Comparison of ENCODE assay signal across 17 mouse cellular contexts in genomic region chr7:109507572-109507971, GRCm38 (mm10). TPM values are rescaled to one million over a fixed set of nuclear protein-coding genes. Genes with fewer than 3 reads are reported as not detected.
DNase-seq lines count a peak whose midpoint lies in the region; ATAC-seq lines count a peak whose summit lies in the region.
"Had no signal": no experiment of that assay in that cellular context is flagged by ENCODE, and none has a peak within 500 bp of the region (broad histone marks: within the 10 kb centered on the region; RNA-seq: fewer than 3 reads in every experiment).

No protein-coding gene starts in this region.

- H3K36me3 ChIP-seq in forebrain, embryonic 10.5 days (replicated peaks) = no peaks in the 10 kb centered on the region
- H3K36me3 ChIP-seq in forebrain, embryonic 16.5 days (ENCODE audit: control insufficient read depth, insufficient read depth) = no peaks in the 10 kb centered on the region
- H3K36me3 ChIP-seq in forebrain, embryonic 13.5 days (ENCODE audit: poor library complexity, severe bottlenecking) = no peaks in the 10 kb centered on the region
- H3K36me3 ChIP-seq in limb, embryonic 10.5 days = no peaks in the 10 kb centered on the region
- no peaks in the 10 kb centered on the region for H3K36me3 ChIP-seq in midbrain, embryonic 16.5 days (ENCODE audit: control insufficient read depth, insufficient read depth, low read length)
- H3K36me3 ChIP-seq: intestine, embryonic 15.5 days had no signal

- no peaks in the 10 kb centered on the region for H3K27me3 ChIP-seq in forebrain, embryonic 10.5 days (ENCODE audit: poor library complexity, severe bottlenecking)
- no peaks in the 10 kb centered on the region for H3K27me3 ChIP-seq in forebrain, embryonic 16.5 days (replicated peaks; ENCODE audit: control insufficient read depth, insufficient read depth, low read length)
- H3K27me3 ChIP-seq in forebrain, embryonic 13.5 days = no peaks in the 10 kb centered on the region
- H3K27me3 ChIP-seq in limb, embryonic 10.5 days (ENCODE audit: low read depth, poor library complexity, severe bottlenecking) = no peaks in the 10 kb centered on the region
- no peaks in the 10 kb centered on the region for H3K27me3 ChIP-seq in midbrain, embryonic 16.5 days (ENCODE audit: control insufficient read depth, insufficient read depth, low read depth, low read length)
- H3K27me3 ChIP-seq: CH12.LX; intestine, embryonic 15.5 days had no signal

- H3K4me1 ChIP-seq in forebrain, embryonic 10.5 days = peaks cover 20% of the 10 kb centered on the region
- H3K4me1 ChIP-seq in forebrain, embryonic 16.5 days (replicated peaks; ENCODE audit: control insufficient read depth, insufficient read depth, low read length) = peaks cover 4% of the 10 kb centered on the region
- peaks cover 14% of the 10 kb centered on the region for H3K4me1 ChIP-seq in forebrain, embryonic 13.5 days
- peaks cover 17% of the 10 kb centered on the region for H3K4me1 ChIP-seq in limb, embryonic 10.5 days
- peaks cover 13% of the 10 kb centered on the region for H3K4me1 ChIP-seq in midbrain, embryonic 16.5 days (ENCODE audit: control insufficient read depth, insufficient read depth, low read length)
- H3K4me1 ChIP-seq: intestine, embryonic 15.5 days had no signal

- no peak overlapping the region for H3K9ac ChIP-seq in forebrain, embryonic 16.5 days (replicated peaks; ENCODE audit: low read depth, low read length)
- H3K9ac ChIP-seq in forebrain, embryonic 13.5 days = no peak overlapping the region
- H3K9ac ChIP-seq in midbrain, embryonic 16.5 days (ENCODE audit: low read depth, low read length) = no peak overlapping the region; the same call in 1 of the 2 replicates
- H3K9ac ChIP-seq: intestine, embryonic 15.5 days had no signal

- no peaks in the 10 kb centered on the region for H3K9me3 ChIP-seq in forebrain, embryonic 10.5 days
- no peaks in the 10 kb centered on the region for H3K9me3 ChIP-seq in forebrain, embryonic 16.5 days (ENCODE audit: control insufficient read depth, low read length)
- H3K9me3 ChIP-seq in forebrain, embryonic 13.5 days (replicated peaks) = no peaks in the 10 kb centered on the region
- no peaks in the 10 kb centered on the region for H3K9me3 ChIP-seq in limb, embryonic 10.5 days (replicated peaks)
- H3K9me3 ChIP-seq in midbrain, embryonic 16.5 days (replicated peaks; ENCODE audit: control insufficient read depth, low read length, poor library complexity, severe bottlenecking) = no peaks in the 10 kb centered on the region
- H3K9me3 ChIP-seq: intestine, embryonic 15.5 days had no signal

- 37% methylated on average over 9 of the region's 9 CpGs for WGBS in forebrain, embryonic 10.5 days
- WGBS in forebrain, embryonic 16.5 days = 32% methylated on average over 9 of the region's 9 CpGs
- WGBS in forebrain, embryonic 13.5 days = 36% methylated on average over 9 of the region's 9 CpGs
- WGBS in limb, embryonic 10.5 days = 42% methylated on average over 9 of the region's 9 CpGs
- 32% methylated on average over 9 of the region's 9 CpGs for WGBS in midbrain, embryonic 16.5 days

- no peak for DNase-seq in forebrain, embryonic 10.5 days (ENCODE audit: extremely low spot score, low spot score)
- DNase-seq in limb, embryonic 10.5 days (ENCODE audit: low spot score) = peak; percentile 32
- DNase-seq in kidney, postnatal 25 days = no peak
- no peak for DNase-seq in thymus, postnatal 4 days
- no peak for DNase-seq in urinary bladder, postnatal 4 days (ENCODE audit: low spot score in 2 of 2)
- DNase-seq: cerebellum, postnatal 14 days; heart, adult 11 months had no signal

- H3K27ac ChIP-seq in forebrain, embryonic 10.5 days = peak overlapping the region; percentile 74
- no peak overlapping the region for H3K27ac ChIP-seq in forebrain, embryonic 16.5 days (ENCODE audit: low read length)
- H3K27ac ChIP-seq in forebrain, embryonic 13.5 days = peak overlapping the region; percentile 31; the same call in 1 of the 2 replicates
- H3K27ac ChIP-seq in limb, embryonic 10.5 days = peak overlapping the region; percentile 54; the same call in 1 of the 2 replicates
- H3K27ac ChIP-seq in midbrain, embryonic 16.5 days (ENCODE audit: low read length) = peak overlapping the region; percentile 40
- H3K27ac ChIP-seq: intestine, embryonic 15.5 days had no signal

- peak overlapping the region; percentile 27; the same call in 1 of the 2 replicates for H3K4me3 ChIP-seq in forebrain, embryonic 10.5 days
- no peak overlapping the region for H3K4me3 ChIP-seq in forebrain, embryonic 16.5 days (replicated peaks; ENCODE audit: low read length)
- no peak overlapping the region for H3K4me3 ChIP-seq in forebrain, embryonic 13.5 days
- 0 out of 2 replicates have a peak overlapping the region, but pooled peaks have one; percentile 26 for H3K4me3 ChIP-seq in limb, embryonic 10.5 days
- no peak overlapping the region for H3K4me3 ChIP-seq in midbrain, embryonic 16.5 days (ENCODE audit: low read depth, low read length)
- H3K4me3 ChIP-seq: intestine, embryonic 15.5 days; myocyte had no signal

- no peak for ATAC-seq in forebrain, embryonic 16.5 days
- ATAC-seq in forebrain, embryonic 13.5 days = 0 out of 2 replicates have a peak, but pooled peaks have one; percentile 24
- peak; percentile 52 for ATAC-seq in midbrain, embryonic 16.5 days
- ATAC-seq: activated CD4-positive, CD25-positive, alpha-beta regulatory T cell, adult 4 months; intestine, embryonic 15.5 days had no signal

- H3K4me2 ChIP-seq in forebrain, embryonic 16.5 days (ENCODE audit: low read length) = no peak overlapping the region
- peak overlapping the region; percentile 11; the same call in 1 of the 2 replicates for H3K4me2 ChIP-seq in forebrain, embryonic 13.5 days
- H3K4me2 ChIP-seq in midbrain, embryonic 16.5 days (ENCODE audit: low read length) = peak overlapping the region; percentile 34
- H3K4me2 ChIP-seq: intestine, embryonic 15.5 days; liver, embryonic 11.5 days; lung, embryonic 14.5 days had no signal

RNA-seq across cellular contexts. Expression of gene Trim66, which starts 0.4 kb away (rescaled TPM):
- polyA plus RNA-seq in forebrain, embryonic 10.5 days (2016; fragmentation: Nextera tagmentation; extraction: Ambion mirVana) = 0.06 and 0.09 TPM in 2 replicates
- polyA plus RNA-seq in forebrain, embryonic 16.5 days (2015; fragmentation: Nextera tagmentation; extraction: Ambion mirVana) = 0.25 and 0.57 TPM in 2 replicates
- 0.34 and 0.46 TPM in 2 replicates for polyA plus RNA-seq in forebrain, embryonic 13.5 days (2015; fragmentation: Nextera tagmentation; extraction: Ambion mirVana)
- 0.03 and 0.05 TPM in 2 replicates for polyA plus RNA-seq in limb, embryonic 10.5 days (2016; fragmentation: Nextera tagmentation; extraction: Ambion mirVana)
- 1.6 and 1.7 TPM in 2 replicates for polyA plus RNA-seq in midbrain, embryonic 16.5 days (2015; fragmentation: Nextera tagmentation; extraction: Ambion mirVana)
- polyA plus RNA-seq: activated CD4-positive, CD25-positive, alpha-beta regulatory T cell, adult 4 months; kidney, embryonic 16.5 days had no signal

RNA-seq across cellular contexts. Expression of gene Rpl27a, which starts 11.4 kb away (rescaled TPM):
- 133 and 134 TPM in 2 replicates for polyA plus RNA-seq in forebrain, embryonic 10.5 days (2016; fragmentation: Nextera tagmentation; extraction: Ambion mirVana)
- 76.6 and 87.0 TPM in 2 replicates for polyA plus RNA-seq in forebrain, embryonic 16.5 days (2015; fragmentation: Nextera tagmentation; extraction: Ambion mirVana)
- polyA plus RNA-seq in forebrain, embryonic 13.5 days (2015; fragmentation: Nextera tagmentation; extraction: Ambion mirVana) = 106 TPM in 2 replicates
- 130 and 159 TPM in 2 replicates for polyA plus RNA-seq in limb, embryonic 10.5 days (2016; fragmentation: Nextera tagmentation; extraction: Ambion mirVana)
- polyA plus RNA-seq in midbrain, embryonic 16.5 days (2015; fragmentation: Nextera tagmentation; extraction: Ambion mirVana) = 73.6 and 75.9 TPM in 2 replicates

Comparison
In these comparisons a context has a peak if more than half of its experiments do, and no peak if none do; other contexts are left out.
1. H3K4me3 ChIP-seq: peak in forebrain, embryonic 10.5 days (single experiment) and limb, embryonic 10.5 days (single experiment); none in forebrain, embryonic 16.5 days (single experiment), forebrain, embryonic 13.5 days (single experiment) and midbrain, embryonic 16.5 days (single experiment).